Mouse (Mus musculus): Measurements from ENCODE around the gene Grb2. TPM values are rescaled to one million over a fixed set of nuclear protein-coding genes. Genes with fewer than 3 reads are reported as not detected.

The Grb2 gene
- total RNA-seq, 1 experiment from 2014 or later = 53.5 TPM

- ATAC-seq (replicated peaks; ENCODE audit: low read depth, poor library complexity, severe bottlenecking) = peak; percentile 84
Observed at GRCm38 (mm10) chr11:115612410-115613137, 95.8 kb downstream of the Grb2 start, which contains the start of gene Mif4gd. TSS of gene Mif4gd (minus strand) at chr11:115612969.

GRCm38 (mm10) chr11:115612059-115612409, 96.4 kb downstream of the Grb2 start:
- peak; percentile 19 for ATAC-seq (replicated peaks; ENCODE audit: low read depth, poor library complexity, severe bottlenecking)

- ATAC-seq (replicated peaks; ENCODE audit: low read depth, poor library complexity, severe bottlenecking) = no peak
Observed at GRCm38 (mm10) chr11:115611173-115611572, 97.2 kb downstream of the Grb2 start.

GRCm38 (mm10) chr11:115609576-115609975, 98.8 kb downstream of the Grb2 start:
- ATAC-seq (replicated peaks; ENCODE audit: low read depth, poor library complexity, severe bottlenecking) = no peak

GRCm38 (mm10) chr11:115608421-115609399, 99.7 kb downstream of the Grb2 start:
- ATAC-seq (replicated peaks; ENCODE audit: low read depth, poor library complexity, severe bottlenecking) = no peak

- no peak for ATAC-seq (replicated peaks; ENCODE audit: low read depth, poor library complexity, severe bottlenecking)
Observed at GRCm38 (mm10) chr11:115606733-115607132, 101.7 kb downstream of the Grb2 start.

- ATAC-seq (replicated peaks; ENCODE audit: low read depth, poor library complexity, severe bottlenecking) = peak; percentile 9; the same call in 1 of the 2 replicates
Observed at GRCm38 (mm10) chr11:115604304-115604696, 104.1 kb downstream of the Grb2 start.

GRCm38 (mm10) chr11:115603476-115604303, 104.7 kb downstream of the Grb2 start, which contains the start of the genes Mrps7 and Gga3:
TSS of gene Mrps7 (plus strand) at chr11:115603925.
TSS of gene Gga3 (minus strand) at chr11:115604051.
- peak; percentile 83 for ATAC-seq (replicated peaks; ENCODE audit: low read depth, poor library complexity, severe bottlenecking)

GRCm38 (mm10) chr11:115603128-115603475, 105.3 kb downstream of the Grb2 start:
- no peak for ATAC-seq (replicated peaks; ENCODE audit: low read depth, poor library complexity, severe bottlenecking)

GRCm38 (mm10) chr11:115601174-115601573, 107.2 kb downstream of the Grb2 start:
- ATAC-seq (replicated peaks; ENCODE audit: low read depth, poor library complexity, severe bottlenecking) = no peak

GRCm38 (mm10) chr11:115600743-115601142, 107.7 kb downstream of the Grb2 start:
- no peak for ATAC-seq (replicated peaks; ENCODE audit: low read depth, poor library complexity, severe bottlenecking)

- no peak for ATAC-seq (replicated peaks; ENCODE audit: low read depth, poor library complexity, severe bottlenecking)
Observed at GRCm38 (mm10) chr11:115599722-115600121, 108.7 kb downstream of the Grb2 start.

GRCm38 (mm10) chr11:115598309-115598708, 110.1 kb downstream of the Grb2 start:
- peak; percentile 45 for ATAC-seq (replicated peaks; ENCODE audit: low read depth, poor library complexity, severe bottlenecking)

- no peak for ATAC-seq (replicated peaks; ENCODE audit: low read depth, poor library complexity, severe bottlenecking)
Observed at GRCm38 (mm10) chr11:115595209-115595608, 113.2 kb downstream of the Grb2 start.

Other genes starting within 250 kb of the Grb2 start
- gene Slc16a5, start 246.1 kb downstream of the Grb2 start, total RNA-seq (2017) = not detected in 2 replicates
- 4.2 and 6.5 TPM in 2 replicates for gene Armc7, start 232.9 kb downstream of the Grb2 start, total RNA-seq (2017)
- gene Nt5c, start 216.7 kb downstream of the Grb2 start, total RNA-seq (2017) = 92.2 and 98.6 TPM in 2 replicates
- 152 and 171 TPM in 2 replicates for gene Jpt1, start 194.2 kb downstream of the Grb2 start, total RNA-seq (2017)
- 592 and 605 TPM in 2 replicates for gene Sumo2, start 172.3 kb downstream of the Grb2 start, total RNA-seq (2017)
- 147 and 175 TPM in 2 replicates for gene Nup85, start 144.2 kb downstream of the Grb2 start, total RNA-seq (2017)
- 31.7 and 39.0 TPM in 2 replicates for gene Mrps7, start 104.7 kb downstream of the Grb2 start, total RNA-seq (2017)
- 21.3 and 38.2 TPM in 2 replicates for gene Gga3, start 104.5 kb downstream of the Grb2 start, total RNA-seq (2017)
- 20.3 and 26.9 TPM in 2 replicates for gene Mif4gd, start 95.6 kb downstream of the Grb2 start, total RNA-seq (2017)
- gene Slc25a19, start 80.3 kb downstream of the Grb2 start, total RNA-seq (2017) = 22.3 and 28.1 TPM in 2 replicates
- gene Tmem94, start 56.8 kb upstream of the Grb2 start, total RNA-seq (2017) = 18.3 and 23.2 TPM in 2 replicates
- 2.8 and 5.8 TPM in 2 replicates for gene Caskin2, start 105.0 kb upstream of the Grb2 start, total RNA-seq (2017)
- 12.2 and 22.2 TPM in 2 replicates for gene Tsen54, start 106.1 kb upstream of the Grb2 start, total RNA-seq (2017)
- gene Llgl2, start 115.5 kb upstream of the Grb2 start, total RNA-seq (2017) = 3.8 and 6.2 TPM in 2 replicates
- gene Myo15b, start 149.8 kb upstream of the Grb2 start, total RNA-seq (2017) = 3.3 and 3.7 TPM in 2 replicates
- gene Smim5, start 191.4 kb upstream of the Grb2 start, total RNA-seq (2017) = 31.2 and 35.4 TPM in 2 replicates
- gene Smim6, start 203.4 kb upstream of the Grb2 start, total RNA-seq (2017) = 0.34 and 2.0 TPM in 2 replicates
- 164 and 170 TPM in 2 replicates for gene Sap30bp, start 224.7 kb upstream of the Grb2 start, total RNA-seq (2017)
- gene Recql5, start 224.9 kb upstream of the Grb2 start, total RNA-seq (2017) = 23.6 and 25.3 TPM in 2 replicates